Mouse (Mus musculus) cerebellum, postnatal 14 days (tissue): ENCODE results near the gene Fam118b.

Experiments
- DNase-seq, 2 experiments: peaks; one replicate each; pipeline ENCODE4 v3.0.0; 2021; ENCODE audit warnings: mixed read lengths in 2 of 2

Gene Fam118b

DNA sequence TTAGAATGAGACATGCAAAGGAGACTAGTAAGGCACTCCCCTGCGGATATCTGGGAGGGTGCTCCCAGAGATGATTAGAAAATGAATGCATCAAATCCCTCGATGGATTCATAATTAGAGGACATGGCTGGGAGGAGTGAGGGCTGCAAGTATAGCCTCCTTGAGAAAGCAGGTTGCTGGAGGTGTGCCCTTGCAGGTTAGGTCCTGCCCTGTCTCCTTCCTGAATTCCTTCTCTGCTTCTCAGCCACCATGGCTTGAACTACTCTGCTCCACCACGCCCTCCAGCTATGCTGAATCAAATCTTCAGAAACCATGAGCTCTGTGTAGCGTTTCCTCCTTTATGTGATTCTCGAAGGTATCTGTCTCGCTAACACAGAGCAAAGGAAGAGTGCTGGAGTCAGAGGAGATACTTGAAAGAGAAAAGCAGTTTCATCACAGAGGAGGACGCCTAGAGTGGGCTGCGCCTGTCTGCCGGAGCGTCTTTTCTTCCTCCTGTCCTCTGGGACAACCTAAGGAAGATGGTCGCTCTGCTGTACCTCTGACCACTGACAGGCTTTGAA, 74.5 kb downstream of the Fam118b start:
- no peak for DNase-seq

DNA sequence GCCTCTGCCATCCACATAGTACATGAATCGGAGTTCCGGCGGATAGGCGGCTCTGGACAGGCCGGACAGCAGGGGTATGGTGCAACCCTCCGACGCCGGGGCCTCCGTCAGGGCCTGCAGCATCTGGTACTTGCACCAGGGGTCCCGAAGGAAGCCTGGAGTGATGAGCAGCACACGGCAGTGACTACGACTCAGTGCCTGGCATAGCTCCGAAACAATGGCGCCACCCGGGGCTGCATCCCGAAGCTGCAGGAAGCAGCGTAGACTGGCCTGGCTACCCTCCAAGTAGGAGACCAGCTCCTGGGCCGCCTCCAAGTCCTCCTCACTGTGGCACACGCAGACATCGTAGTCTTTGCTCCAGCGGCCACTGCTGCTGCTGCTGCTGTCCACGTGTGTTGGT, 78.9 kb downstream of the Fam118b start:
- peak; percentile 65 to 76 for DNase-seq

GRCm38 (mm10) chr9:35187351-35187903, 80.2 kb downstream of the Fam118b start:
- no peak for DNase-seq

DNA sequence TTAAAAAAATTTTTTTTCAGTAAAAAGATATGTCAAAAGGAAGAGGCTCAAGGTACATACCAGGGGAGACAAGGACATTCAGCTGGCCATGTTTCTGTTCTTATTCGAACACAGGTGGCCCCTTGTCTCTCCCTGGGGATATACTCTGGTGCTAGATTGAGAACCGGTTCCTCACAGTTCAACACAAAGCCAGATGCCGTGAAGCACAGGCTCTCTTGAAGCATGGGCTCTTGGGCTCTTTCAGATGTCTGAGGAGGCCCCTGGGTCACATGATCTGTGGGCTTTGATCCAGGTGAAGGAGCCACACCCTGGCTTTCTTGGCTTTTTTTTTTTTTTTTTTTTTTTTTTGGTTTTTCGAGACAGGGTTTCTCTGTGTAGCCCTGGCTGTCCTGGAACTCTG, 81.2 kb downstream of the Fam118b start:
- DNase-seq = no peak

DNA sequence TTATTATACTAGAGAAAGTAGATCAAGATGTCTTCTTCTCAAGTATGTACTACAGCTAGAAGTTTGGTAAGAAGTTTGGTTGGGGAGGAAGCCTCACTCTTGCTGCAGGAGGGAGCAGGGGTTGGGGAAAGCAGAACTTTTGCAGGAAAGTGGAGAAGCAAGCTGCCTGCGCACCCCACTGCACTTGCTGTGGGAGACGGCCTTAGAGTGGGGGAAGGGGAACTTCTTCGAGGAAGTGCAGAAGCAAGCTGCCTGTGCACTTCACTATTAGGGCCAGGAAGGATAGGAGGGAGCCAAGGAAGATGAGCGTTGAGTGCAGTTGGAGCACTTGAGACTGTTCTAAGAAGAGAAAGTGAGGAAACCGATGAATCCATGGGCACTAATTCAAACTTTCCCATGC, 84.2 kb downstream of the Fam118b start:
- DNase-seq = no peak

DNA sequence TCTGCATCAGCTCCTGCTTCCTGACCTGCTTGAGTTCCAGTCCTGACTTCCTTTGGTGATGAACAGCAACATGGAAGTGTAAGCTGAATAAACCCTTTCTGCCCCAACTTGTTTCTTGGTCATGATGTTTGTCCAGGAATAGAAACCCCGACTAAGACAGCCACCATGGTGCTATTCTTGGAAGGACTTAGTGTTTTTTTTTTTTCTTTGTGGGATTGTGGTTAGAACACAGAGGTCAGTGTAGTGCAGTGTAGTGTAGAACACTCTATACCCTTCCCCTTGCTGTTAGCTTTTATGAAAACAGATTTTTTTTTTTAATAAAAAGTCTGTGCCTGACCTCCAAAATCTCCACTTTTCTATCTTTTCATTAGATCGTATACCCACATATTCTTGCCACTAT, 84.8 kb downstream of the Fam118b start:
- no peak for DNase-seq

DNA sequence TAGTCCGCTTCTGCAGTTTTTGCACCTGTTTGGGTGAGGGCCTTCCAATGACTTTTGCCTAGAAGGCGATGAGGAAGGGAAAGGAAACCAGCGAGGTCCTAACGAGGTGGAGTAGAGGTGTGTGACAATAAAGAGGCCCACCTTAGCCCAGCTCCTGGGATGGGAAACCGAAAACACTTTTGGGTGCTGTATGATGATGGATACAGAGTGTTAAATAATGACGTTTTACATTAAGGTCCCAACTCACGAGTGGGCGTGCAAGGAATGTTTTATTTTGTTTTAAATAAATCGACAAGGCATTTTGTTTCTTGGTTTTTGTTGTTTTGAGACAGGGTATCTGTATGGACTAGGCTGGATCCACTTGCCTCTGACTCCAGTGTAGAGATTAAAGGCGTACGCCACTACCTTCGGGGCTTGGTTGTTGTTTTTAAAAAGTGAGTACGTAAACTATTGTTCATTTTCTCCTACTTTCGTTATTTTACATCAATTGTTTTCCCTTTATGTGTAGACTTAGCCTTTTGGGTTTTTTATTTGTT, 91.4 kb downstream of the Fam118b start:
- no peak for DNase-seq

DNA sequence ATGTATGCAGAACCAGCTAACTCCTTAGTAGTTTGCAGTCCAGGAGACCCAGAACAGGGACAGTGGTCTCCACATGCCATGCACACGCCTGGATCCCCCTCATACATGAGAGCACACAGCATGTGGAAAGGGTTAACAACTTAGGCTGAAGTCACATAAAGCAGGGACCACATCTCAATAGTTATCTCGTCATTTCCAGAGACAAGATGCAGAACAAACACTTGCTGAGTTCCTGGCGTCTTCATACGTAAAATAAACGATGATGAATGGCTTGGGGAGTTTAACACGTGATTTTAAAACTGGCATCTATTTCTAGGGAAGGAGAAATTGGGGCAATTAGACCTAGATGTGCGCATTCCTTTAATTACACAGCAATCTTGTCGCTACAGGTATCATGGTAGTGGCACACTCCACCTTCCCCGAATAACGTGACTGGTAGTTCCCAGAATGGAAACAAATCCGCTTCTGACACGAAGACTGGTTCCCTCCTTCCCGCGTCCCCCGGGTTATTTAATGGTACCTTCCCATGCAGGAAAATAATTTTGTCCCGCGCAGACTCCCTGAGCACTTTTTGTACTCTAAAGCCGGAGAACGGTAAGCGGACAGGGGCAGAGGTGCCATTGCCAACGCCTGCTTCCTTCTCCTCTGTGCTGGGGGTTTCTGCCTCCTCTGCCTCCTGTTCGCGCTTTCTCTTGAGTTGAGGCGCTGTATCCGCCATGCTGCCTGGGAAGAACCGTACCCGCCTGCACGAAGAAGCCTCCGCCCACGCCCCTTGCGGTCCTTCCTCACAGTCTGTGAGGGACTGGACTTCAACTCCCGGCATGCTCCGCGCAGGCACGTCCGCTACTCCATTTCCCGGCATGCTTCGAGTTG, 92.1 kb downstream of the Fam118b start, which contains the start of gene Dcps:
Gene Dcps, minus strand, starts transcription at position 811 of the 873 bp plus-strand sequence.
- DNase-seq = peak; percentile 95 to 97

GRCm38 (mm10) chr9:35173331-35173730, 94.3 kb downstream of the Fam118b start:
- no peak for DNase-seq

DNA sequence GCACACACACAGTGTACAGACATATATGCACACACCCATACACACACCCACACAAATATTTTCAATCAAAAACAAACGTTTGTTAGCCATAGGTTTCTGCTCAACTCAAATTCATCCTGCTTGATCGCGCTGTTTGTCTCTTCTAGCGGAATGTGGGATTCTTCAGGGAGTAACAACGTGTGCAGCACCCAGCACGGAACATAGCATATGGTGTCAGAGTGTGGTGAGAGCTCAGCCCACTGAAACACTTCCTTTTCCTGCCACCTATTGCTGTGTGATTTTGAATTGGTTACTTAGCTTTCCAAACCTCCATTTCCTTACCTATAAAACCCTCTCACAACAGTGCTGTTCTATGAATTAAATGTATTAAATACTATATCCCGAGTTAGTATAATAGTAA, 97.5 kb downstream of the Fam118b start:
- no peak for DNase-seq
